Mouse (Mus musculus) MEL (cell line): ENCODE data around the gene Add2. TPM values are rescaled to one million over a fixed set of nuclear protein-coding genes. Genes with fewer than 3 reads are reported as not detected.

Source experiments
- DNase-seq: peaks from one replicate; pipeline ENCODE4 v3.0.0; 2011; ENCODE audit warnings: low read depth, low spot score
- H3K27ac ChIP-seq: 2 replicates; pipeline ENCODE4 v1.5.1; 2012; ENCODE audit warnings: low read depth, mild to moderate bottlenecking, control low read depth, low read length, moderate library complexity; ENCODE audit not compliant: control insufficient read depth
- H3K27me3 ChIP-seq, 2 experiments: fragments of 150-350 bp in 1 of 2; sonication (generic) in 1 of 2; 2 replicates each; pipeline ENCODE4 v1.6.1; 2012; ENCODE audit warnings: low read length in 2 of 2, mild to moderate bottlenecking in 2 of 2, improper control_type of control experiment in 1 of 2, moderate library complexity in 1 of 2; ENCODE audit not compliant: insufficient read depth in 2 of 2, control insufficient read depth in 1 of 2
- H3K36me3 ChIP-seq, 2 experiments: 2 replicates each; pipeline ENCODE4 v1.6.1; 2012 to 2014; ENCODE audit warnings: low read length in 2 of 2, improper control_type of control experiment in 1 of 2, inconsistent platforms in 1 of 2, mild to moderate bottlenecking in 1 of 2; ENCODE audit not compliant: insufficient read depth in 2 of 2, control insufficient read depth in 1 of 2
- H3K4me1 ChIP-seq, 2 experiments: fragments of 150-350 bp in 1 of 2; sonication (generic) in 1 of 2; 2 replicates each; pipeline ENCODE4 v1.6.1; 2012; ENCODE audit warnings: low read length in 2 of 2, improper control_type of control experiment in 1 of 2, mild to moderate bottlenecking in 1 of 2; ENCODE audit not compliant: insufficient read depth in 2 of 2, control insufficient read depth in 1 of 2
- H3K4me3 ChIP-seq, 2 experiments: fragments of 150-350 bp in 1 of 2; sonication (generic) in 1 of 2; 2 replicates each; pipeline ENCODE4 v1.5.1; 2012; ENCODE audit warnings: low read depth in 2 of 2, low read length in 2 of 2, mild to moderate bottlenecking in 2 of 2, moderate library complexity in 2 of 2, control low read depth in 1 of 2, improper control_type of control experiment in 1 of 2; ENCODE audit not compliant: control insufficient read depth in 1 of 2, insufficient read depth in 1 of 2
- H3K79me2 ChIP-seq: 2 replicates; pipeline ENCODE4 v1.6.1; 2012; ENCODE audit warnings: mild to moderate bottlenecking, low read length, moderate library complexity; ENCODE audit not compliant: control insufficient read depth, poor library complexity, insufficient read depth
- H3K9ac ChIP-seq: 2 replicates; pipeline ENCODE4 v1.6.1; 2012; ENCODE audit warnings: low read depth, mild to moderate bottlenecking, control low read depth, low read length, moderate library complexity; ENCODE audit not compliant: control insufficient read depth, poor library complexity, severe bottlenecking
- H3K9me3 ChIP-seq: fragments of 150-350 bp; sonication (generic); replicated peaks from 2 replicates; pipeline ENCODE4 v1.6.1; 2012; ENCODE audit warnings: mild to moderate bottlenecking, low read length, improper control_type of control experiment, moderate library complexity; ENCODE audit not compliant: insufficient read depth
- CHD1 ChIP-seq: IDR thresholded peaks from 2 replicates; pipeline ENCODE4 v1.6.1; 2012; ENCODE audit warnings: low read depth, mild to moderate bottlenecking, inconsistent platforms, low read length, improper control_type of control experiment
- CHD2 ChIP-seq: IDR thresholded peaks from 2 replicates; pipeline ENCODE4 v1.6.1; 2011; ENCODE audit warnings: low read length, improper control_type of control experiment
- CTCF ChIP-seq, 3 experiments: IDR thresholded peaks in 2 of 3; conservative IDR thresholded peaks in 1 of 3; 2 replicates each; pipeline ENCODE4 v1.5.1; 2011 to 2012; ENCODE audit warnings: low read length in 3 of 3, low read depth in 2 of 3, mild to moderate bottlenecking in 2 of 3, improper control_type of control experiment in 1 of 3, inconsistent platforms in 1 of 3, mixed read lengths in 1 of 3, moderate library complexity in 1 of 3; ENCODE audit not compliant: control insufficient read depth in 1 of 3, insufficient read depth in 1 of 3, poor library complexity in 1 of 3, severe bottlenecking in 1 of 3
- ETS1 ChIP-seq: IDR thresholded peaks from 2 replicates; pipeline ENCODE4 v1.6.1; 2012; ENCODE audit warnings: low read depth, mild to moderate bottlenecking, inconsistent platforms, low read length, improper control_type of control experiment, moderate library complexity
- HCFC1 ChIP-seq: IDR thresholded peaks from 2 replicates; pipeline ENCODE4 v1.6.1; 2012; ENCODE audit warnings: low read depth, mild to moderate bottlenecking, inconsistent platforms, low read length, improper control_type of control experiment, moderate library complexity
- JUND ChIP-seq: IDR thresholded peaks from 2 replicates; pipeline ENCODE4 v1.6.1; 2011; ENCODE audit warnings: low read depth, mild to moderate bottlenecking, improper control_type of control experiment, low read length
- MAFK ChIP-seq: IDR thresholded peaks from 2 replicates; pipeline ENCODE4 v1.6.1; 2011; ENCODE audit warnings: low read depth, mild to moderate bottlenecking, low read length, improper control_type of control experiment, borderline replicate concordance
- MAZ ChIP-seq: IDR thresholded peaks from 2 replicates; pipeline ENCODE4 v1.6.1; 2012; ENCODE audit warnings: low read depth, mild to moderate bottlenecking, inconsistent platforms, low read length, improper control_type of control experiment
- MEF2A ChIP-seq: IDR thresholded peaks from 2 replicates; pipeline ENCODE4 v1.6.1; 2014; ENCODE audit warnings: low read depth, mild to moderate bottlenecking, inconsistent platforms, low read length, improper control_type of control experiment; ENCODE audit not compliant: poor library complexity, insufficient replicate concordance, severe bottlenecking; ENCODE audit errors: extremely low read depth
- NELFE ChIP-seq: IDR thresholded peaks from 2 replicates; pipeline ENCODE4 v1.6.1; 2011; ENCODE audit warnings: low read depth, low read length, improper control_type of control experiment
- RAD21 ChIP-seq: IDR thresholded peaks from 2 replicates; pipeline ENCODE4 v1.6.1; 2011; ENCODE audit warnings: mild to moderate bottlenecking, low read depth, low read length, improper control_type of control experiment
- RCOR1 ChIP-seq: IDR thresholded peaks from 2 replicates; pipeline ENCODE4 v1.6.1; 2012; ENCODE audit warnings: low read depth, mild to moderate bottlenecking, inconsistent platforms, low read length, improper control_type of control experiment
- SMC3 ChIP-seq: IDR thresholded peaks from 2 replicates; pipeline ENCODE4 v1.6.1; 2011; ENCODE audit warnings: low read depth, low read length, improper control_type of control experiment
- USF2 ChIP-seq, 2 experiments: IDR thresholded peaks; 2 replicates each; pipeline ENCODE4 v1.6.1; 2011 to 2012; ENCODE audit warnings: improper control_type of control experiment in 2 of 2, low read length in 2 of 2, borderline replicate concordance in 1 of 2, inconsistent platforms in 1 of 2, low read depth in 1 of 2, mild to moderate bottlenecking in 1 of 2; ENCODE audit not compliant: insufficient read depth in 1 of 2
- ZC3H11A ChIP-seq: IDR thresholded peaks from 2 replicates; pipeline ENCODE4 v1.6.1; 2012; ENCODE audit warnings: low read depth, mild to moderate bottlenecking, inconsistent platforms, low read length, improper control_type of control experiment
- polyA plus RNA-seq, 2 experiments: library from polyadenylated mRNA; stranded (reverse) in 1 of 2; unstranded in 1 of 2; fragments of >175 nt in 1 of 2; fragments of >200 nt in 1 of 2; gene quantifications; 2 replicates each; pipeline versions ENCODE4 v1.2.1 to v1.2.4; 2012; ENCODE audit warnings: low replicate concordance in 2 of 2, low read depth in 1 of 2; ENCODE audit not compliant: insufficient read length in 2 of 2, insufficient read depth in 1 of 2, missing spikeins in 1 of 2
- total RNA-seq: library from RNA; depleted of rRNA; stranded (reverse); fragments of 300-350 nt; gene quantifications from 2 replicates; pipeline ENCODE4 v1.2.3, GENCODE M21; 2012

Gene Add2
- total and polyA plus RNA-seq, 3 experiments: 85.0 to 191 (median 129) TPM

DNA sequence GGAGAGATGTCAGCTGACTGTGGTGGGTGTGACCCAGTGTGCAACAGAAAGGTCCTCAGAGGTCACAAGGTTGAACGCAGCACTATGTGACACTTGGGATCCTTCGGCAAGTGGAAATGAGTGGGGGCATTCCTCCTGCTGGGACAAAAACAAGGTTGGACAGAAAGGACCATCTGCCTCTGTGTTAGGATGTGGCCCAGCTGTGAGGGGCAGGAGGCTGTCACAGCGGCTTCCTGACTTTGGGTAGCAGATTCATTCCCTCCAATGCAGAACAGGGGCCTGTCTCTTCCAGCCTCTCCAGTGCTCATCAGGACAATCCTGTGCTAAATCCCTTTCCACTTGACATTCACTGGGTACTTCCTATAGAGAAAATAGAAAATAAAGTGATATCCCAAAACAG is 132.4 kb downstream of the Add2 start:
- peaks cover 0 to 2% of the 10 kb centered on the region in 2 experiments; a peak in 2 of 4 replicates for H3K4me1 ChIP-seq

DNA sequence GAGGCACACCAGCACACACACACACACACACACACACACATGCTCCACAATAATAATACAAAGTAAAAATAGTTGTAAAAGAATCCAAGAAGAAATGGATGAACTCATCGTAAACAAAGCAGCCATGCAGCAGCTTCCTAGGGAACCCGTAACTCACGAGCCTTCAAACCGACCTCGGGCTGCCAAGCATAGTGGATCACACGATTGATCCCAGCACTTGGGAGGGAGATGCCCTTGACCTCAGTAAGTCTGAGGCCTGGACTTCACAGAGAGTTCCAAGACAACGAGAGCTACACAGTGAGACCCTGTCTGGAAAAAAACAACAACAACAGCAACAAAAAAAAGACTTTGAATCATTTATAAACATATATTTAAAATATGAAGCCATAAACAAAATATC is 133.1 kb downstream of the Add2 start:
- Histone ChIP-seq H3K4me1 (peaks cover 0 to 7% of the 10 kb centered on the region in 2 experiments; a peak in 2 of 4 replicates), H3K9me3 (no peaks in the 10 kb centered on the region), H3K27me3 (peaks cover 0 to 1% of the 10 kb centered on the region in 2 experiments; a peak in 1 of 4 replicates), H3K27ac (no peak overlapping the region), H3K9ac (no peak overlapping the region), H3K79me2 (no peaks in the 10 kb centered on the region), H3K4me3 (no peak overlapping the region), H3K36me3 (peaks cover 0 to 2% of the 10 kb centered on the region in 2 experiments; a peak in 1 of 4 replicates)
- DNase-seq: no peak
- TF ChIP-seq JUND: no peak
- TF ChIP-seq MAZ: no peak
- no peak for TF ChIP-seq CHD2
- TF ChIP-seq ZC3H11A: no peak
- TF ChIP-seq MEF2A: no peak
- TF ChIP-seq CHD1: no peak
- no peak for TF ChIP-seq RCOR1

More for the DNA sequence above, 132.4 kb downstream of the Add2 start:
- H3K36me3 ChIP-seq: no peaks in the 10 kb centered on the region
- no peak for DNase-seq
- H3K9ac ChIP-seq: no peak overlapping the region
- no peak overlapping the region for H3K4me3 ChIP-seq
- H3K27me3 ChIP-seq: peaks cover 0 to 1% of the 10 kb centered on the region in 2 experiments; a peak in 2 of 4 replicates
- TF ChIP-seq HCFC1 (no peak), SMC3 (no peak), NELFE (no peak), RAD21 (no peak), MAFK (no peak), CTCF (IDR thresholded peaks at IDR 0.05 in 2 of 3, conservative IDR thresholded peaks at IDR 0.05 in 1 of 3; ENCODE audit: control insufficient read depth in 1 of 3, insufficient read depth in 1 of 3, low read depth in 2 of 3, low read length in 3 of 3, poor library complexity in 1 of 3, severe bottlenecking in 1 of 3) (no peak)
- H3K9me3 ChIP-seq: no peaks in the 10 kb centered on the region
- no peak overlapping the region for H3K27ac ChIP-seq
- H3K79me2 ChIP-seq: no peaks in the 10 kb centered on the region

DNA sequence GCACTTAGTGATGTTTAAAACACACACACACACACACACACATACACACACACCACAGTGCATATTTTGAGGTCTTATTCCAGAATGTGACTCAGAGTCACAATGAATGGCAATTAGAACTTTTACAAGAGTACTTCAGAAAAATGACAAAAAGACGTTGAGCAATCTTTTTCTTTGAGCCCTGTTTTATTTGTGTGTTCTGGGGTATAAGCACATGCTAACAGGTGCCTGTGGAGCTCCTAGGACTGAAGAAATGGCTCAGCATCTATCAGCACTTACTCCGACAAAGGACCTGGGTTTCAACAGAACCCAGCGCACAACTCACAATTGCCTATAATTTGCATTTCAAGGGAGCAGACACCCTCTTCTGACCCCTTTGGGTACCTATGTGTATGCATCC is 135.5 kb downstream of the Add2 start:
- DNase-seq: no peak
- no peak overlapping the region for H3K27ac ChIP-seq
- peaks cover 0 to 7% of the 10 kb centered on the region in 2 experiments; a peak in 2 of 4 replicates for H3K4me1 ChIP-seq
- H3K4me3 ChIP-seq: no peak overlapping the region
- H3K36me3 ChIP-seq: peaks cover 0 to 2% of the 10 kb centered on the region in 2 experiments; a peak in 1 of 4 replicates
- no peaks in the 10 kb centered on the region for H3K9me3 ChIP-seq
- H3K79me2 ChIP-seq: no peaks in the 10 kb centered on the region
- H3K9ac ChIP-seq: no peak overlapping the region
- TF ChIP-seq USF2 (IDR thresholded peaks at IDR 0.05; ENCODE audit: borderline replicate concordance in 1 of 2, insufficient read depth in 1 of 2, low read depth in 1 of 2, low read length in 2 of 2) (no peak), ETS1 (no peak)
- peaks cover 1% of the 10 kb centered on the region in 2 experiments; a peak in 3 of 4 replicates for H3K27me3 ChIP-seq
